Comparison of ENCODE assay signal across 14 mouse cellular contexts in genomic region chr16:52038283-52038682, GRCm38 (mm10). TPM values are rescaled to one million over a fixed set of nuclear protein-coding genes. Genes with fewer than 3 reads are reported as not detected.
DNase-seq lines count a peak whose midpoint lies in the region; ATAC-seq lines count a peak whose summit lies in the region.
"Had no signal": no experiment of that assay in that cellular context is flagged by ENCODE, and none has a peak within 500 bp of the region (broad histone marks: within the 10 kb centered on the region; RNA-seq: fewer than 3 reads in every experiment).

No protein-coding gene starts in this region.

- ATAC-seq in common myeloid progenitor, adult 5-6 weeks (replicated peaks; ENCODE audit: low read depth, poor library complexity, severe bottlenecking): peak; percentile 61
- ATAC-seq: intestine, embryonic 16.5 days had no signal

- DNase-seq in thymus, postnatal 25 days: peak; percentile 7
- no peak for DNase-seq in thymus, postnatal 10 days (ENCODE audit: low spot score in 2 of 2)
- DNase-seq in natural killer cell, adult 2 months (ENCODE audit: low spot score in 2 of 2): peak; percentile 24 to 69
- DNase-seq in urinary bladder, adult 2 months (ENCODE audit: low spot score): no peak
- DNase-seq in urinary bladder, postnatal 4 days (ENCODE audit: low spot score in 2 of 2): no peak
- DNase-seq in kidney, adult 8-10 months: no peak
- DNase-seq: adrenal gland, postnatal 14 days; cerebellum, adult 2 months; gastrocnemius, postnatal 10 days; heart, postnatal 10 days; kidney, postnatal 10 days; lung, postnatal 36 days had no signal

RNA-seq across cellular contexts. Expression of gene Cblb, which starts 7.3 kb away (rescaled TPM):
- 14.8 and 15.2 TPM in 2 replicates for total RNA-seq in common myeloid progenitor, adult 5-6 weeks (2017)
- 9.6 and 10.8 TPM in 2 replicates for polyA plus RNA-seq in urinary bladder, adult 2 months (2012; rRNA removed)

Comparison
In these comparisons a context has a peak if more than half of its experiments do, and no peak if none do; other contexts are left out.
1. DNase-seq: peak in thymus, postnatal 25 days (single experiment) and natural killer cell, adult 2 months (2 of 2); none in thymus, postnatal 10 days (0 of 2), urinary bladder, adult 2 months (single experiment), urinary bladder, postnatal 4 days (0 of 2) and kidney, adult 8-10 months (0 of 2).